Mouse (Mus musculus): ENCODE data around the gene Tmem183a. TPM values are rescaled to one million over a fixed set of nuclear protein-coding genes. Genes with fewer than 3 reads are reported as not detected.

The Tmem183a gene
- total and polyA plus RNA-seq, 2 experiments from 2014 or later = 30.1 to 59.8 TPM

- H3K27ac ChIP-seq (ENCODE audit: low read depth) = peak within 1 kb of the TSS; percentile 87
- no peak within 1 kb of the TSS for H3K4me3 ChIP-seq (ENCODE audit: low read depth, low read length)
Measured at GRCm38 (mm10) chr1:134332770-134333271, 29.0 kb downstream of the Tmem183a start, which contains the start of gene Ppfia4. Gene Ppfia4 (minus strand): TSS chr1:134332928.

GRCm38 (mm10) chr1:134331879-134332635, 29.7 kb downstream of the Tmem183a start:
- WGBS = 47% methylated on average over 20 of the region's 20 CpGs
- Histone ChIP-seq H3K4me3 (ENCODE audit: low read depth, low read length) (no peak overlapping the region), H3K36me3 (replicated peaks; ENCODE audit: control insufficient read depth, insufficient read depth, low read length) (0 out of 2 replicates have a peak, but pooled peaks cover under 1% of the 10 kb centered on the region), H3K9me3 (replicated peaks; ENCODE audit: control insufficient read depth, low read length) (no peaks in the 10 kb centered on the region), H3K9ac (replicated peaks; ENCODE audit: low read depth, low read length) (no peak overlapping the region; the same call in 1 of the 2 replicates), H3K27me3 (ENCODE audit: control insufficient read depth, insufficient read depth, low read length) (no peaks in the 10 kb centered on the region), H3K4me1 (ENCODE audit: control insufficient read depth, insufficient read depth) (peaks cover 45% of the 10 kb centered on the region), H3K27ac (ENCODE audit: low read depth) (peak overlapping the region; percentile 87), H3K4me2 (ENCODE audit: low read depth, low read length) (peak overlapping the region; percentile 50)
- TF ChIP-seq EP300 (IDR thresholded peaks at IDR 0.05; ENCODE audit: low read depth) = no peak
- peak; percentile 96 for TF ChIP-seq CTCF (IDR thresholded peaks at IDR 0.05; ENCODE audit: low read depth)
- DNase-seq (ENCODE audit: low spot score) = peak; percentile 66
- ATAC-seq (ENCODE audit: insufficient read depth, low read depth) = no peak

More at GRCm38 (mm10) chr1:134332770-134333271, 29.0 kb downstream of the Tmem183a start, which contains the start of gene Ppfia4:
- peak; percentile 90 for DNase-seq (ENCODE audit: low spot score)
- Histone ChIP-seq H3K4me2 (ENCODE audit: low read depth, low read length) (peak within 1 kb of the TSS; percentile 50), H3K4me1 (ENCODE audit: control insufficient read depth, insufficient read depth) (peaks cover 52% of the 10 kb centered on the region), H3K9ac (replicated peaks; ENCODE audit: low read depth, low read length) (no peak within 1 kb of the TSS; the same call in 1 of the 2 replicates), H3K9me3 (replicated peaks; ENCODE audit: control insufficient read depth, low read length) (no peaks in the 10 kb centered on the region), H3K27me3 (ENCODE audit: control insufficient read depth, insufficient read depth, low read length) (no peaks in the 10 kb centered on the region), H3K36me3 (replicated peaks; ENCODE audit: control insufficient read depth, insufficient read depth, low read length) (no peaks in the 10 kb centered on the region)
- peak; percentile 91 for ATAC-seq (ENCODE audit: insufficient read depth, low read depth)
- TF ChIP-seq CTCF (IDR thresholded peaks at IDR 0.05; ENCODE audit: low read depth) (no peak), EP300 (IDR thresholded peaks at IDR 0.05; ENCODE audit: low read depth) (no peak; the same call in 1 of the 2 replicates)
- WGBS = 14% methylated on average over 13 of the region's 13 CpGs

- 0 out of 2 replicates have a peak, but pooled peaks cover 8% of the 10 kb centered on the region for H3K36me3 ChIP-seq (replicated peaks; ENCODE audit: control insufficient read depth, insufficient read depth, low read length)
- no peak overlapping the region for H3K4me3 ChIP-seq (ENCODE audit: low read depth, low read length)
- H3K4me2 ChIP-seq (ENCODE audit: low read depth, low read length) = no peak overlapping the region
- H3K9me3 ChIP-seq (replicated peaks; ENCODE audit: control insufficient read depth, low read length) = no peaks in the 10 kb centered on the region
- H3K27ac ChIP-seq (ENCODE audit: low read depth) = no peak overlapping the region
- H3K9ac ChIP-seq (replicated peaks; ENCODE audit: low read depth, low read length) = no peak overlapping the region
- no peak for TF ChIP-seq CTCF (IDR thresholded peaks at IDR 0.05; ENCODE audit: low read depth)
- TF ChIP-seq EP300 (IDR thresholded peaks at IDR 0.05; ENCODE audit: low read depth) = no peak
- H3K4me1 ChIP-seq (ENCODE audit: control insufficient read depth, insufficient read depth) = no peaks in the 10 kb centered on the region
- DNase-seq (ENCODE audit: low spot score) (no peak), ATAC-seq (ENCODE audit: insufficient read depth, low read depth) (no peak)
- WGBS = 83% methylated on average over 12 of the region's 12 CpGs
- H3K27me3 ChIP-seq (ENCODE audit: control insufficient read depth, insufficient read depth, low read length) = no peaks in the 10 kb centered on the region
Measured at GRCm38 (mm10) chr1:134326841-134327346, 34.9 kb downstream of the Tmem183a start.

GRCm38 (mm10) chr1:134322591-134322990, 39.2 kb downstream of the Tmem183a start:
- peak; percentile 74 for TF ChIP-seq CTCF (IDR thresholded peaks at IDR 0.05; ENCODE audit: low read depth)
- no peak for TF ChIP-seq EP300 (IDR thresholded peaks at IDR 0.05; ENCODE audit: low read depth)
- Histone ChIP-seq H3K27ac (ENCODE audit: low read depth) (no peak overlapping the region), H3K4me1 (ENCODE audit: control insufficient read depth, insufficient read depth) (no peaks in the 10 kb centered on the region), H3K4me3 (ENCODE audit: low read depth, low read length) (no peak overlapping the region), H3K36me3 (replicated peaks; ENCODE audit: control insufficient read depth, insufficient read depth, low read length) (0 out of 2 replicates have a peak, but pooled peaks cover 8% of the 10 kb centered on the region), H3K27me3 (ENCODE audit: control insufficient read depth, insufficient read depth, low read length) (no peaks in the 10 kb centered on the region), H3K9ac (replicated peaks; ENCODE audit: low read depth, low read length) (no peak overlapping the region), H3K4me2 (ENCODE audit: low read depth, low read length) (no peak overlapping the region), H3K9me3 (replicated peaks; ENCODE audit: control insufficient read depth, low read length) (no peaks in the 10 kb centered on the region)
- ATAC-seq (ENCODE audit: insufficient read depth, low read depth) (peak; percentile 68), DNase-seq (ENCODE audit: low spot score) (peak; percentile 51)
- 76% methylated on average over 6 of the region's 6 CpGs for WGBS

- 60% methylated on average over 14 of the region's 14 CpGs for WGBS
- no peaks in the 10 kb centered on the region for H3K4me1 ChIP-seq (ENCODE audit: control insufficient read depth, insufficient read depth)
- no peaks in the 10 kb centered on the region for H3K9me3 ChIP-seq (replicated peaks; ENCODE audit: control insufficient read depth, low read length)
- peaks cover 4% of the 10 kb centered on the region; the same call in 1 of the 2 replicates for H3K36me3 ChIP-seq (replicated peaks; ENCODE audit: control insufficient read depth, insufficient read depth, low read length)
- ATAC-seq (ENCODE audit: insufficient read depth, low read depth) (no peak), DNase-seq (ENCODE audit: low spot score) (no peak)
- no peak overlapping the region for H3K27ac ChIP-seq (ENCODE audit: low read depth)
- H3K4me3 ChIP-seq (ENCODE audit: low read depth, low read length) = no peak overlapping the region
- no peak overlapping the region for H3K9ac ChIP-seq (replicated peaks; ENCODE audit: low read depth, low read length)
- no peak for TF ChIP-seq EP300 (IDR thresholded peaks at IDR 0.05; ENCODE audit: low read depth)
- no peak for TF ChIP-seq CTCF (IDR thresholded peaks at IDR 0.05; ENCODE audit: low read depth)
- H3K4me2 ChIP-seq (ENCODE audit: low read depth, low read length) = no peak overlapping the region
- H3K27me3 ChIP-seq (ENCODE audit: control insufficient read depth, insufficient read depth, low read length) = no peaks in the 10 kb centered on the region
Measured at GRCm38 (mm10) chr1:134320691-134321301, 41.0 kb downstream of the Tmem183a start.

All from heart, postnatal 0 days (tissue).